7 mouse cellular contexts compared by ENCODE assay signal in genomic region chr10:83995913-83996312, GRCm38 (mm10).
DNase-seq lines count a peak whose midpoint lies in the region; ATAC-seq and TF ChIP-seq lines count a peak whose summit lies in the region.

No protein-coding gene starts in this region.

- H3K9me3 ChIP-seq in intestine, embryonic 15.5 days = no peaks in the 10 kb centered on the region
- H3K9me3 ChIP-seq in lung, postnatal 0 days (ENCODE audit: low read length) = no peaks in the 10 kb centered on the region

- peaks cover 10% of the 10 kb centered on the region; the same call in 1 of the 2 replicates for H3K4me1 ChIP-seq in intestine, embryonic 15.5 days (replicated peaks)
- H3K4me1 ChIP-seq in lung, postnatal 0 days (ENCODE audit: insufficient read depth, low read depth, low read length) = peaks cover 4% of the 10 kb centered on the region; the same call in 1 of the 2 replicates
- H3K4me1 ChIP-seq in thymus, adult 2 months (replicated peaks; ENCODE audit: control insufficient read depth, insufficient read depth, low read length) = no peaks in the 10 kb centered on the region
- no peaks in the 10 kb centered on the region for H3K4me1 ChIP-seq in cerebellum, adult 2 months (ENCODE audit: control insufficient read depth, insufficient read depth, low read length)

- no peaks in the 10 kb centered on the region for H3K27me3 ChIP-seq in intestine, embryonic 15.5 days (replicated peaks)
- H3K27me3 ChIP-seq in lung, postnatal 0 days (replicated peaks; ENCODE audit: insufficient read depth, low read length) = no peaks in the 10 kb centered on the region
- H3K27me3 ChIP-seq in thymus, adult 2 months (ENCODE audit: control insufficient read depth, insufficient read depth, low read length) = no peaks in the 10 kb centered on the region
- H3K27me3 ChIP-seq in cerebellum, adult 2 months (ENCODE audit: control insufficient read depth, insufficient read depth, low read length) = no peaks in the 10 kb centered on the region

- H3K27ac ChIP-seq in intestine, embryonic 15.5 days = peak overlapping the region; percentile 58; the same call in 1 of the 2 replicates
- no peak overlapping the region for H3K27ac ChIP-seq in lung, postnatal 0 days (ENCODE audit: low read length)
- no peak overlapping the region for H3K27ac ChIP-seq in thymus, adult 2 months (ENCODE audit: control insufficient read depth, insufficient read depth, low read length)
- H3K27ac ChIP-seq in cerebellum, adult 2 months (ENCODE audit: insufficient read depth, low read length) = no peak overlapping the region

- no peak for TF ChIP-seq EP300 in lung, postnatal 0 days (IDR thresholded peaks at IDR 0.05)

- peak; percentile 71 for ATAC-seq in intestine, embryonic 15.5 days
- peak; percentile 86 for ATAC-seq in lung, postnatal 0 days

- WGBS in intestine, embryonic 15.5 days = 21% methylated on average over 4 of the region's 4 CpGs
- 19% methylated on average over 4 of the region's 4 CpGs for WGBS in lung, postnatal 0 days
- 75% methylated on average over 4 of the region's 4 CpGs for WGBS in thymus, adult 2 months
- 31% methylated on average over 4 of the region's 4 CpGs for WGBS in cerebellum, adult 2 months

- no peak overlapping the region for H3K4me2 ChIP-seq in intestine, embryonic 15.5 days (replicated peaks)
- H3K4me2 ChIP-seq in lung, postnatal 0 days (replicated peaks; ENCODE audit: low read depth, low read length) = no peak overlapping the region

- no peak overlapping the region for H3K9ac ChIP-seq in intestine, embryonic 15.5 days
- no peak overlapping the region for H3K9ac ChIP-seq in lung, postnatal 0 days (replicated peaks; ENCODE audit: low read depth)

- H3K4me3 ChIP-seq in intestine, embryonic 15.5 days (replicated peaks) = no peak overlapping the region
- H3K4me3 ChIP-seq in lung, postnatal 0 days (ENCODE audit: low read depth, low read length) = no peak overlapping the region
- no peak overlapping the region for H3K4me3 ChIP-seq in thymus, adult 2 months (ENCODE audit: control insufficient read depth, insufficient read depth, low read length)
- no peak overlapping the region for H3K4me3 ChIP-seq in cerebellum, adult 2 months (replicated peaks; ENCODE audit: insufficient read depth, low read depth, low read length)

- TF ChIP-seq CTCF in lung, postnatal 0 days (IDR thresholded peaks at IDR 0.05) = no peak
- no peak for TF ChIP-seq CTCF in thymus, adult 2 months (IDR thresholded peaks at IDR 0.05; ENCODE audit: borderline replicate concordance, control insufficient read depth, extremely low read depth, insufficient read depth, low read length, poor library complexity)
- no peak for TF ChIP-seq CTCF in cerebellum, adult 2 months (IDR thresholded peaks at IDR 0.05; ENCODE audit: borderline replicate concordance, insufficient read depth, low read depth, low read length)

- no peak for TF ChIP-seq POLR2A in thymus, adult 2 months (IDR thresholded peaks at IDR 0.05; ENCODE audit: control insufficient read depth, extremely low read depth, insufficient read depth, low read length, poor library complexity)
- TF ChIP-seq POLR2A in cerebellum, adult 2 months (IDR thresholded peaks at IDR 0.05; ENCODE audit: borderline replicate concordance, insufficient read depth, low read length) = no peak

- peak; percentile 67 for DNase-seq in adrenal gland, postnatal 10 days
- DNase-seq in gastrocnemius, adult 18-20 months (ENCODE audit: low spot score) = peak; percentile 79
- DNase-seq in lung, postnatal 0 days (ENCODE audit: low spot score) = peak; percentile 82
- no peak for DNase-seq in right cerebral cortex, postnatal 10 days (ENCODE audit: low spot score in 2 of 2)
- DNase-seq in thymus, adult 2 months = no peak
- DNase-seq in cerebellum, adult 2 months = no peak

- no peaks in the 10 kb centered on the region for H3K36me3 ChIP-seq in intestine, embryonic 15.5 days
- H3K36me3 ChIP-seq in lung, postnatal 0 days (ENCODE audit: insufficient read depth, low read length) = no peaks in the 10 kb centered on the region
- no peaks in the 10 kb centered on the region for H3K36me3 ChIP-seq in thymus, adult 2 months (ENCODE audit: control insufficient read depth, insufficient read depth, low read length)

Comparison
In these comparisons a context has a peak if more than half of its experiments do, and no peak if none do; other contexts are left out.
1. DNase-seq: peak in adrenal gland, postnatal 10 days (single experiment), gastrocnemius, adult 18-20 months (single experiment) and lung, postnatal 0 days (single experiment); none in right cerebral cortex, postnatal 10 days (0 of 2), thymus, adult 2 months (single experiment) and cerebellum, adult 2 months (0 of 2).